Mouse (Mus musculus): Measurements from ENCODE around the gene Polr2a.

DNA sequence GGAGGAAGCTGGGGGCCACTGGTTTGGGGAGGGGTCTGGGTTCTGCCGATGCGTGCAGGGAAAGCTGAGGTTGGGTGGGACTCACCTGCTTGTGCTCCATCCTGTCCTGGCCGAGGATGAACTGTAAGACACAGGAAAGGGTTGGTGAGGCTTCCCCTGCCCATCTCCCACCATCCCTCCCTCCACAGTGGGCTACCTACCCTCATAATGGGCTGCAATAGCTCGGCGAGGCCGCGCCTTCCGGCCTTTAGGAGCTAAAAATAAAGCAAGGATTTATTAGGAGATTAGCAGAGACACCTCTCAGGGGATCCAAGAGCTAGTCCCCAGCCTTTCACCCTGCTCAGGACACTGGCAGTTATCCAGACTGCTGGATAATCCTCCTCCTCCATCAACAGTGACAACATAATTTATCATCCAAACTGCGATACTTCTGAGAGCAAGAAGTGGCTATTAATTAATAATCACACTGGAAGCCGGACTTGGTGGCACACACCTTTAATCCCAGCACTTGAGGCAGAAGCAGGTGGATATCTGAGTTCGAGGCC is 64.9 kb downstream of the Polr2a start:
- no peak for TF ChIP-seq CTCF (IDR thresholded peaks at IDR 0.05; ENCODE audit: control insufficient read depth, insufficient read depth, insufficient read length)
- TF ChIP-seq MAX (IDR thresholded peaks at IDR 0.05) = no peak
